Mouse (Mus musculus) MEL (cell line): ENCODE measurements around the gene Ppp1r14c. TPM values are rescaled to one million over a fixed set of nuclear protein-coding genes. Genes with fewer than 3 reads are reported as not detected.

Experiments used
- DNase-seq: peaks from one replicate; pipeline ENCODE4 v3.0.0; 2011; ENCODE audit warnings: low read depth, low spot score
- H3K27ac ChIP-seq: 2 replicates; pipeline ENCODE4 v1.5.1; 2012; ENCODE audit warnings: low read depth, mild to moderate bottlenecking, control low read depth, low read length, moderate library complexity; ENCODE audit not compliant: control insufficient read depth
- H3K27me3 ChIP-seq, 2 experiments: fragments of 150-350 bp in 1 of 2; sonication (generic) in 1 of 2; 2 replicates each; pipeline ENCODE4 v1.6.1; 2012; ENCODE audit warnings: low read length in 2 of 2, mild to moderate bottlenecking in 2 of 2, improper control_type of control experiment in 1 of 2, moderate library complexity in 1 of 2; ENCODE audit not compliant: insufficient read depth in 2 of 2, control insufficient read depth in 1 of 2
- H3K36me3 ChIP-seq, 2 experiments: 2 replicates each; pipeline ENCODE4 v1.6.1; 2012 to 2014; ENCODE audit warnings: low read length in 2 of 2, improper control_type of control experiment in 1 of 2, inconsistent platforms in 1 of 2, mild to moderate bottlenecking in 1 of 2; ENCODE audit not compliant: insufficient read depth in 2 of 2, control insufficient read depth in 1 of 2
- H3K4me1 ChIP-seq, 2 experiments: fragments of 150-350 bp in 1 of 2; sonication (generic) in 1 of 2; 2 replicates each; pipeline ENCODE4 v1.6.1; 2012; ENCODE audit warnings: low read length in 2 of 2, improper control_type of control experiment in 1 of 2, mild to moderate bottlenecking in 1 of 2; ENCODE audit not compliant: insufficient read depth in 2 of 2, control insufficient read depth in 1 of 2
- H3K4me3 ChIP-seq, 2 experiments: fragments of 150-350 bp in 1 of 2; sonication (generic) in 1 of 2; 2 replicates each; pipeline ENCODE4 v1.5.1; 2012; ENCODE audit warnings: low read depth in 2 of 2, low read length in 2 of 2, mild to moderate bottlenecking in 2 of 2, moderate library complexity in 2 of 2, control low read depth in 1 of 2, improper control_type of control experiment in 1 of 2; ENCODE audit not compliant: control insufficient read depth in 1 of 2, insufficient read depth in 1 of 2
- H3K79me2 ChIP-seq: 2 replicates; pipeline ENCODE4 v1.6.1; 2012; ENCODE audit warnings: mild to moderate bottlenecking, low read length, moderate library complexity; ENCODE audit not compliant: control insufficient read depth, poor library complexity, insufficient read depth
- H3K9ac ChIP-seq: 2 replicates; pipeline ENCODE4 v1.6.1; 2012; ENCODE audit warnings: low read depth, mild to moderate bottlenecking, control low read depth, low read length, moderate library complexity; ENCODE audit not compliant: control insufficient read depth, poor library complexity, severe bottlenecking
- H3K9me3 ChIP-seq: fragments of 150-350 bp; sonication (generic); replicated peaks from 2 replicates; pipeline ENCODE4 v1.6.1; 2012; ENCODE audit warnings: mild to moderate bottlenecking, low read length, improper control_type of control experiment, moderate library complexity; ENCODE audit not compliant: insufficient read depth
- CHD1 ChIP-seq: IDR thresholded peaks from 2 replicates; pipeline ENCODE4 v1.6.1; 2012; ENCODE audit warnings: low read depth, mild to moderate bottlenecking, inconsistent platforms, low read length, improper control_type of control experiment
- CHD2 ChIP-seq: IDR thresholded peaks from 2 replicates; pipeline ENCODE4 v1.6.1; 2011; ENCODE audit warnings: low read length, improper control_type of control experiment
- CTCF ChIP-seq, 3 experiments: IDR thresholded peaks in 2 of 3; conservative IDR thresholded peaks in 1 of 3; 2 replicates each; pipeline ENCODE4 v1.5.1; 2011 to 2012; ENCODE audit warnings: low read length in 3 of 3, low read depth in 2 of 3, mild to moderate bottlenecking in 2 of 3, improper control_type of control experiment in 1 of 3, inconsistent platforms in 1 of 3, mixed read lengths in 1 of 3, moderate library complexity in 1 of 3; ENCODE audit not compliant: control insufficient read depth in 1 of 3, insufficient read depth in 1 of 3, poor library complexity in 1 of 3, severe bottlenecking in 1 of 3
- EP300 ChIP-seq, 2 experiments: IDR thresholded peaks; 2 replicates each; pipeline ENCODE4 v1.6.1; 2011; ENCODE audit warnings: improper control_type of control experiment in 2 of 2, low read length in 2 of 2, low read depth in 1 of 2, mild to moderate bottlenecking in 1 of 2
- GATA1 ChIP-seq: IDR thresholded peaks from 2 replicates; pipeline ENCODE4 v1.6.1; 2011; ENCODE audit warnings: low read depth, low read length, improper control_type of control experiment
- JUND ChIP-seq: IDR thresholded peaks from 2 replicates; pipeline ENCODE4 v1.6.1; 2011; ENCODE audit warnings: low read depth, mild to moderate bottlenecking, improper control_type of control experiment, low read length
- MAFK ChIP-seq: IDR thresholded peaks from 2 replicates; pipeline ENCODE4 v1.6.1; 2011; ENCODE audit warnings: low read depth, mild to moderate bottlenecking, low read length, improper control_type of control experiment, borderline replicate concordance
- MAZ ChIP-seq: IDR thresholded peaks from 2 replicates; pipeline ENCODE4 v1.6.1; 2012; ENCODE audit warnings: low read depth, mild to moderate bottlenecking, inconsistent platforms, low read length, improper control_type of control experiment
- MEF2A ChIP-seq: IDR thresholded peaks from 2 replicates; pipeline ENCODE4 v1.6.1; 2014; ENCODE audit warnings: low read depth, mild to moderate bottlenecking, inconsistent platforms, low read length, improper control_type of control experiment; ENCODE audit not compliant: poor library complexity, insufficient replicate concordance, severe bottlenecking; ENCODE audit errors: extremely low read depth
- MYB ChIP-seq: IDR thresholded peaks from 2 replicates; pipeline ENCODE4 v1.6.1; 2011; ENCODE audit warnings: mild to moderate bottlenecking, low read depth, low read length, improper control_type of control experiment
- POLR2A ChIP-seq, 2 experiments: IDR thresholded peaks; 2 replicates each; pipeline ENCODE4 v1.6.1; 2011 to 2012; ENCODE audit warnings: low read length in 2 of 2, mild to moderate bottlenecking in 2 of 2, control low read depth in 1 of 2, improper control_type of control experiment in 1 of 2, low read depth in 1 of 2, moderate library complexity in 1 of 2; ENCODE audit not compliant: control insufficient read depth in 1 of 2, insufficient read depth in 1 of 2, poor library complexity in 1 of 2
- POLR2AphosphoS5 ChIP-seq: IDR thresholded peaks from 2 replicates; pipeline ENCODE4 v1.6.1; 2012; ENCODE audit warnings: low read depth, borderline replicate concordance, mild to moderate bottlenecking, inconsistent platforms, low read length, moderate library complexity, mixed read lengths
- TBP ChIP-seq: IDR thresholded peaks from 2 replicates; pipeline ENCODE4 v1.8.0; 2011; ENCODE audit warnings: low read depth, low read length, improper control_type of control experiment
- TCF12 ChIP-seq: IDR thresholded peaks from 2 replicates; pipeline ENCODE4 v1.6.1; 2014; ENCODE audit warnings: low read depth, mild to moderate bottlenecking, inconsistent platforms, low read length, improper control_type of control experiment, moderate library complexity
- UBTF ChIP-seq: IDR thresholded peaks from 2 replicates; pipeline ENCODE4 v1.6.1; 2012; ENCODE audit warnings: low read depth, mild to moderate bottlenecking, inconsistent platforms, low read length, improper control_type of control experiment, moderate library complexity, borderline replicate concordance; ENCODE audit not compliant: insufficient read depth
- polyA plus RNA-seq, 2 experiments: library from polyadenylated mRNA; stranded (reverse) in 1 of 2; unstranded in 1 of 2; fragments of >175 nt in 1 of 2; fragments of >200 nt in 1 of 2; gene quantifications; 2 replicates each; pipeline versions ENCODE4 v1.2.1 to v1.2.4; 2012; ENCODE audit warnings: low replicate concordance in 2 of 2, low read depth in 1 of 2; ENCODE audit not compliant: insufficient read length in 2 of 2, insufficient read depth in 1 of 2, missing spikeins in 1 of 2
- total RNA-seq: library from RNA; depleted of rRNA; stranded (reverse); fragments of 300-350 nt; gene quantifications from 2 replicates; pipeline ENCODE4 v1.2.3, GENCODE M21; 2012

Gene Ppp1r14c
- total and polyA plus RNA-seq, 3 experiments = not detected

GRCm38 (mm10) chr10:3397406-3397805 is 31.5 kb downstream of the Ppp1r14c start:
- H3K4me1 ChIP-seq = no peaks in the 10 kb centered on the region

GRCm38 (mm10) chr10:3398051-3398450 is 32.2 kb downstream of the Ppp1r14c start:
- H3K36me3 ChIP-seq = no peaks in the 10 kb centered on the region
- no peaks in the 10 kb centered on the region for H3K4me1 ChIP-seq
- no peak overlapping the region for H3K4me3 ChIP-seq
- H3K79me2 ChIP-seq = no peaks in the 10 kb centered on the region
- TF ChIP-seq POLR2AphosphoS5 = no peak
- TF ChIP-seq, all 39 proteins: peak for 0
- Histone ChIP-seq H3K9ac (no peak overlapping the region), H3K27me3 (no peaks in the 10 kb centered on the region), H3K27ac (no peak overlapping the region), H3K9me3 (no peaks in the 10 kb centered on the region)
- DNase-seq = no peak

More at GRCm38 (mm10) chr10:3397406-3397805, 31.5 kb downstream of the Ppp1r14c start:
- TF ChIP-seq CTCF (IDR thresholded peaks at IDR 0.05 in 2 of 3, conservative IDR thresholded peaks at IDR 0.05 in 1 of 3; ENCODE audit: control insufficient read depth in 1 of 3, insufficient read depth in 1 of 3, low read depth in 2 of 3, low read length in 3 of 3, poor library complexity in 1 of 3, severe bottlenecking in 1 of 3) = no peak
- no peak for TF ChIP-seq MAFK
- TF ChIP-seq MAZ = no peak
- TF ChIP-seq, all 39 proteins: peak for 0
- H3K36me3 ChIP-seq = no peaks in the 10 kb centered on the region
- no peaks in the 10 kb centered on the region for H3K79me2 ChIP-seq
- no peaks in the 10 kb centered on the region for H3K9me3 ChIP-seq
- no peak overlapping the region for H3K27ac ChIP-seq
- DNase-seq = no peak
- H3K4me3 ChIP-seq = no peak overlapping the region
- no peaks in the 10 kb centered on the region for H3K27me3 ChIP-seq
- no peak overlapping the region for H3K9ac ChIP-seq

- H3K4me3 ChIP-seq = no peak overlapping the region
- H3K4me1 ChIP-seq = no peaks in the 10 kb centered on the region
- H3K9me3 ChIP-seq = no peaks in the 10 kb centered on the region
- no peaks in the 10 kb centered on the region for H3K27me3 ChIP-seq
- H3K79me2 ChIP-seq = no peaks in the 10 kb centered on the region
- no peak for DNase-seq
- no peak for TF ChIP-seq UBTF
- H3K27ac ChIP-seq = no peak overlapping the region
- H3K9ac ChIP-seq = no peak overlapping the region
- H3K36me3 ChIP-seq = no peaks in the 10 kb centered on the region
Observed at GRCm38 (mm10) chr10:3402284-3402683, 36.4 kb downstream of the Ppp1r14c start.

- Histone ChIP-seq H3K27ac (no peak overlapping the region), H3K27me3 (no peaks in the 10 kb centered on the region), H3K9ac (no peak overlapping the region), H3K79me2 (no peaks in the 10 kb centered on the region), H3K9me3 (no peaks in the 10 kb centered on the region), H3K36me3 (no peaks in the 10 kb centered on the region), H3K4me3 (no peak overlapping the region), H3K4me1 (no peaks in the 10 kb centered on the region)
- no peak for DNase-seq
- TF ChIP-seq MEF2A = no peak
- no peak for TF ChIP-seq MAZ
- TF ChIP-seq TCF12 = no peak
- no peak for TF ChIP-seq POLR2A (IDR thresholded peaks at IDR 0.05; ENCODE audit: control insufficient read depth in 1 of 2, insufficient read depth in 1 of 2, low read depth in 1 of 2, low read length in 2 of 2, poor library complexity in 1 of 2)
- no peak for TF ChIP-seq CHD1
- no peak for TF ChIP-seq MYB
- TF ChIP-seq CHD2 = no peak
- TF ChIP-seq JUND = no peak
- TF ChIP-seq MAFK = no peak
- no peak for TF ChIP-seq GATA1
- TF ChIP-seq TBP = no peak
- no peak for TF ChIP-seq EP300 (IDR thresholded peaks at IDR 0.05; ENCODE audit: low read depth in 1 of 2, low read length in 2 of 2)
Observed at GRCm38 (mm10) chr10:3403416-3404137, 37.7 kb downstream of the Ppp1r14c start.
